Mouse (Mus musculus): ENCODE measurements around the gene Rbm39.
"Not testable (repeated sequence)": the region's sequence is repeated elsewhere in the genome, so short reads cannot be mapped to it uniquely, and the experiment has no call there.

Gene Rbm39

GRCm38 (mm10) chr2:156180824-156181590, 969 bp upstream of the Rbm39 start:
- no peak for DNase-seq (ENCODE audit: low read depth)

DNA sequence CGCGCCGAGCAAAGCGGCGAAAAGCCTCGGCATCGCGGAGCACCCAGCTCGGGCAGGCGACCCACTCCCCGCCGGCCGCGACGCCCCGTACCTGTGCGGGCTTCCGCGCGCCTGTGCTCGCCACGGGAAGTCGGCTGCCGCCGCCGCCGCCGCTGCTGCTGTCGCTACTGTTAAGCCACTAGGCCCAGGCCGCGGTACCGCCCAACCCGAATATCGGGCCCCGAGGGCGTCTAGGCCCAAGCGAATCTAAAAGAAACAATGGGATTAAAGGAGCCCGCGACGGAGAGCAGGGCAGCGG, 293 bp downstream of the Rbm39 start:
- DNase-seq (ENCODE audit: low read depth) = no peak

- DNase-seq (ENCODE audit: low read depth) = peak; percentile 79
These were observed 817 bp downstream of the Rbm39 start for GRCm38 (mm10) chr2:156179046-156179795.

DNA sequence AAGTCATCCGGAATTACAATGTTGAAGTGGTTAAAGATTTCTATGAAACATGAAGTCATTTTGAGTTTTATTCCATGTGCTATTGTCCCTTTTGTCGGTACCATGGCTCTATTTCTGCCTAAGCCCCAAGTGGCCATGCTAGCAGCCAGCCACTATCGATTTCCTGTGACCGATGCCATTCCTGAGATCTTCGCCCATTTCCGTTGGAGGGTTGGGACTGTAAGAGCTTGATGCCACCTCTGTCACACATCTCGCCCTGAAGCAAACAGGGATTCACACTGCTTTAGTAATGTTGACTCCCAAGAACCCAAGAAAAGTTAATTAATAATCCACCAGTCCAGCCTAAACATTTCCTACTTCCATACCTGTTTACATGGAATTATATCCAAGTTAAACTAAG, 2.4 kb downstream of the Rbm39 start:
- DNase-seq (ENCODE audit: low read depth) = no peak

GRCm38 (mm10) chr2:156177079-156177478, 3.0 kb downstream of the Rbm39 start:
- no peak for DNase-seq (ENCODE audit: low read depth)

DNA sequence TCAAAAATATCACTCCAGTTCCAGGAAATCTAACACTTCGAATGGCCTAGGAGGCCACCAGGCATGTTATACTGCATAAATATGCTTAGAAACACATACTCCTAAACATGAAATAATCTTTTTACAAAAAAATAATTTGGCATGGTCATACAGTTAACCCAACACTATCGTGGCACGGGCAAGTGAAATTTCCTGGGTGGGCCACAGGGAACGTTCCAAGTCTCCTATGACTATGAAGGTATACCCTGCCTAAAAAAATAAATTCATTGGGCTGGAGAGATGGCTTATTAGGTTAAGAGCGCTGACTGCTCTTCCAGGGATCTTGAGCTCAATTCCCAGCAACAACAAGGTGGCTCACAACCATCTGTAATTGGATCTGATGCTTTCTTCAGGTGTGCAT, 13.5 kb downstream of the Rbm39 start:
- DNase-seq (ENCODE audit: low read depth) = no peak

DNA sequence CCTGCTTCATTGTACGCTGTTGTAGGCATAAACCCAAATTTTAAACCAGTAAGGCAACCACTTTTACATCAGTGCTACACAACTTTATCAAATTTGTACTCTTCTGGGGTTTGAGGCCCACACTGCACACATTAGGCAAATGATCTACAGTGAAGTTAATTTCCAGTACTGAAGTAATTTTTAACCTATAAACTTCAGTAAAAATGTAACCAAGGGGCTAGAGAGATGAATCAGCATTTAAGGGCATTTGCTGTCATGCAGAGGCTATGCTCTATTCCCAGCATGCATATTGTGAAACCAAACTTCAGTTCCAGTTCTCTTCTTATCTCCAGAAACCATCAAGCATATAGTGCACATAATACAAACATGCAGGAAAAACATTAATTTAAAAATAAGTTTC, 14.6 kb downstream of the Rbm39 start:
- peak; percentile 55 for DNase-seq (ENCODE audit: low read depth)

DNA sequence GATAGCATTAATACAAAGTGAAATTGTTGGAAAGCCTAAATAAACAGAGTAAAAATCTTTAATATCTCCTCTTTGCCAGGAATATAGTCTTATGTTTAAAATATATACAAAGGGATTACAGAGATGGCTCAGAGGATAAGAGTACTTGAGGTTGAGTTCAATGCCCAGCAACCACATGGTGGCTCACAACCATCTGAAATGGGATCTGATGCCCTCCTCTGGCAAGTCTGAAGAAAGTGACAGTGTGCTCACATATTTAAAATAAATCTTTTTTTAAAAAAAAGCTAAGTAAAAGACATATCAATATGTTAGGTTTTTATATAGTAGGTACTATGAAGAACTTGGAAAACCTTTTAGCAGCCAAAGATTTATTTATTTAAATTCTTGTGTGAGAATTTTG, 28.5 kb downstream of the Rbm39 start:
- DNase-seq (ENCODE audit: low read depth) = peak; percentile 52

DNA sequence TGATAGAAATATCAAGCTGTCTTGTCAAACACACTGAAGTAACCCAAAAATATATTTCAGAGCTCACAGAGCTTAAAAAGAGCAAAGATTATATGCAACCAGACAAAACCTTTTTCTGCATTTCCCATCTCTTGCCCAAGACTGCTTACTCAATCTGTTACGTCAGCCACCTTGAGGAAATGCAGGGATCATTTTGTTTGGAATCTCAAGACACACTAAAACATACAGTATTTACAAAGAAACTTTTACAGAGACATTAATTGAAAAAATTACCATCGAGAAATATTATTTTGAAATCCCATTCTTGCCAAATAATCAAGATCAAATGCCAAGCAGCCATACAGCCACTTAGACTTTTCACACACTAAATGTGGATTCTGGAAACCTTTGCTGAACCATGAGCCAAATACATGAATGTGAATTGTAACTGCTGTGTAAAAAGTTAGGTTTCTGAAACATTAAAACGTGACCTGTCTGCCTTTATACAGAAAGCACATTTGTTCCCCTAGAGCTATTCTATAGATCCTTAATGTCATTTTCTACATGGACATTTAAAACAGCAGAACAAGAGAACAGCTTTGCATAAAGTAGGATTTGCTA, 32.6 kb downstream of the Rbm39 start:
- no peak for DNase-seq (ENCODE audit: low read depth)

- DNase-seq (ENCODE audit: low read depth) = peak; percentile 37
These were observed 33.6 kb downstream of the Rbm39 start for GRCm38 (mm10) chr2:156146272-156146989.

DNA sequence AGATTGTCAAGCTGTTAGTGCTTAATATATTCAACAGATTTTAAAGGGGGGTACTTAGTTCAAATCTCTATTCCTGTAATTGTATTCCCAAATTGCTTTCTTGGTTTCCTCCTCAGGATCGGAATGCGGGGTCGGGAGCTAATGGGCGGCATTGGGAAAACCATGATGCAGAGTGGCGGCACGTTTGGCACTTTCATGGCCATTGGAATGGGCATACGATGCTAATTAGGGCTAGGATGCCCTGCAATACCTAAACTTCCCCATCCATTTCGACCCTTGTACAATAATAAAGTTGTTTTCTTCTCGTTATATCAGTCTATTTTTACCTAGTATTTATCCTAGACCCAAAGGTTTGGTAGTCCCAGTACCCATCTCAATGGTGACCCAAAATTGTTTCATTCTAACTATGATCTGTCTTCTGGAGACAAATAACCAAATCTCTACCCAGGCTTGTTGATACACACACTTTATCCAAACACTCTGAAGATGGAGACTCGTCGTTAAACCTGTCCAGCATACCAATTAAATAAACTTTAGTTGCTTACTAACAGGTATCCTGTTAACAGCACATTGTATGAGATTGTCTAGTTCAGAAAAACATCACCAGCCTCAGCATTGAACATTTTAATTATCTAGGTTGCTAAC, 34.4 kb downstream of the Rbm39 start:
- DNase-seq (ENCODE audit: low read depth) = peak; percentile 41

- DNase-seq (ENCODE audit: low read depth) = peak; percentile 95
These were observed 35.9 kb downstream of the Rbm39 start, which contains the start of the genes Romo1 and Nfs1 for GRCm38 (mm10) chr2:156143953-156144724. Romo1 (plus strand) TSS chr2:156144039. Nfs1 (minus strand) TSS chr2:156144186.

DNA sequence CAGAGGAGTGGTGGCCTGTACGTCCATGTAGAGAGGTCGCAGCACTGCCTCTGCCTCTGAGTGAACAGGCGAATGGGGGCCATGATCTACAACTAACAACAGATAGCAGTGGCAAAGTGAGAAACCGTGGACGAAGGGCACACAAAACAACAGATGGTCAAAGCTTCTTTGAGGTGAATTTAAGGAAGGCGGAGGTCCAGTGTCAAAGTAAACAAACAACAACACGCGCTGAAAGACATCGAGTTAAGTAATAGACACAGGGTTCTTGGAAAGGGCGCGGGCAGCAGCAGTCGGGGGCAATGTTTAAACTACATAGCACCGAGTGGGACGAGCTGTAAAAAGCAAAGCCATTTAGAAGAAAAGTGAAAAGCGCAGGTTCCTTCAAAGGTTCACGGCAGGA, 36.7 kb downstream of the Rbm39 start:
- no peak for DNase-seq (ENCODE audit: low read depth)

DNA sequence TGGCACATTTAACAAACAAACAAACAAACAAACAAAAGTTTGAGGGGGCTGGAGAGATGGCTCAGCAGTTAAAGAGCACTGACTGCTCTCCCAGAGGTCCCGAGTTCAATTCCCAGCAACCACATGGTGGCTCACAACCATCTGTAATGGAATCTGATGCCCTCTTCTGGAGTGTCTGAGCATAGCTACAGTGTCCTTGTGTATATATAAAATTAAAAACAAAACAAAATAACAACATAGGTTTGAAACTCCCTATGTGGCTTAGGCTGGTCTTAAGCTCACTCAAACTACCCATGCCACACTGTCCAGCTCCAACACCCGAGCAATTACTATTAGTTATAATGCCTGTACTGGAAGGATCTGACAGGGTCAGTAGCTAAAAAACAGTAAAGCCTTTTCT, 37.2 kb downstream of the Rbm39 start:
- DNase-seq (ENCODE audit: low read depth) = no peak

GRCm38 (mm10) chr2:156135695-156136094, 44.3 kb downstream of the Rbm39 start:
- DNase-seq (ENCODE audit: low read depth) = peak; percentile 50

DNA sequence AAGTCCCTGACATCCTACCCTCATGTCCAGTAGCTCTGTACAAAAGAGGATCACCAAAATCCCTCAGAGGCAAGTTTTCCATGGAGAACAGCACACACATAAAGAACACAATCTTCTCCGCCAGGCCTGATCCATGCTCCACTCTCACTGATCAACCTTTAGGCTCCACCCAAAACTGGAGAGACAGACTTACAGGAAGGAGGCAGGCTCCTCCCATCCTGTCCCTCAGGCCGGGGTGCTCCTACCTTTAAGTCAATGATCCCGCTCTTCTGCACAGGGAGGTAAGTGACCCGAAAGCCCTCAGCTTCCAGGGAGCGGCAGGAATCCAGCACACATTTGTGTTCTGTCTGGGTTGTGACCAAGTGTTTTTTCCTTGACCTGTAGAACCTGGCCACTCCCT, 45.9 kb downstream of the Rbm39 start:
- DNase-seq (ENCODE audit: low read depth) = no peak

DNA sequence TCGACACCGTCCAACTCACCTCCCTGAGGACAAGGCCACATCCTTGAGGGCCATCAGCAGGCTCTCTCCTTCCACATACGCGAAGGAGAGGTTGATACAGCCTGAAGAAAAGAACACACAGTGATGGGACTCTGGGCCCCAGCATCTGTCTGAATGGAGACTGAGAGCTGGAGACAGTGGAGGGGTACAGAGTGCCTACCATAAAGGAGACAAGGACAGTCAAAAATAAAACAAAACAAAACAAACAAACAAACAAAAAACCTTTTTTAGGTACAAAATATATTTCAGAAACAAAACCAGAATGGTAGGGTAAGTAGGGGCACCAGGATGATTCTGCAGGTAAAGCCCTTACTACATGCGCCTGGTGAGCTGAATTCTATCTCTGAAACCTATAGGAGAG, 53.0 kb downstream of the Rbm39 start, which contains the start of gene Gm28036:
Gm28036 (minus strand) TSS at position 101 of the 400 bp plus-strand sequence.
- DNase-seq (ENCODE audit: low read depth) = no peak

- DNase-seq (ENCODE audit: low read depth) = no peak
These were observed 56.3 kb downstream of the Rbm39 start for GRCm38 (mm10) chr2:156123731-156124130.

- DNase-seq (ENCODE audit: low read depth) = no peak
These were observed 60.5 kb downstream of the Rbm39 start for GRCm38 (mm10) chr2:156119566-156119965.

- not testable (repeated sequence) for DNase-seq (ENCODE audit: low read depth)
These were observed 68.0 kb downstream of the Rbm39 start for GRCm38 (mm10) chr2:156112080-156112423.
